Mouse (Mus musculus) liver, adult 2 months (tissue): Measurements from ENCODE around the gene Eif2d.

Experiments used
- CTCF ChIP-seq: fragments of 200-500 bp; IDR thresholded peaks from 2 replicates; pipeline ENCODE4 v1.5.1; 2011; ENCODE audit warnings: low read depth, low read length, control low read depth
- POLR2A ChIP-seq: fragments of 200-500 bp; IDR thresholded peaks from 2 replicates; pipeline ENCODE4 v1.6.1; 2011; ENCODE audit warnings: low read length, control low read depth; ENCODE audit not compliant: insufficient read depth; ENCODE audit errors: extremely low read depth

GRCm38 (mm10) chr1:131208081-131208480 lies 55.1 kb downstream of the Eif2d start:
- TF ChIP-seq POLR2A (no peak), CTCF (no peak)
